Mouse (Mus musculus): ENCODE measurements around the gene Scyl1. TPM values are rescaled to one million over a fixed set of nuclear protein-coding genes. Genes with fewer than 3 reads are reported as not detected.
"Not testable (repeated sequence)": the region's sequence is repeated elsewhere in the genome, so short reads cannot be mapped to it uniquely, and the experiment has no call there.

The Scyl1 gene
- polyA plus RNA-seq, 1 experiment from 2014 or later = 66.9 TPM

GRCm38 (mm10) chr19:5794771-5795576, 23.8 kb upstream of the Scyl1 start:
- 35% methylated on average over 5 of the region's 5 CpGs for WGBS
- Histone ChIP-seq H3K9ac (replicated peaks) (0 out of 2 replicates have a peak overlapping the region, but pooled peaks have one; percentile 13), H3K9me3 (no peaks in the 10 kb centered on the region), H3K4me2 (replicated peaks) (peak overlapping the region; percentile 77; the same call in 1 of the 2 replicates), H3K36me3 (peaks cover 38% of the 10 kb centered on the region), H3K27ac (replicated peaks) (peak overlapping the region; percentile 53), H3K4me1 (peaks cover 39% of the 10 kb centered on the region), H3K4me3 (peak overlapping the region; percentile 84), H3K27me3 (no peaks in the 10 kb centered on the region)
- 0 out of 2 replicates have a peak, but pooled peaks have one; percentile 20 for ATAC-seq (replicated peaks)

- ATAC-seq (replicated peaks) = peak; percentile 37; the same call in 1 of the 2 replicates
- not testable (repeated sequence) for H3K4me2 ChIP-seq (replicated peaks); H3K27me3 ChIP-seq; H3K9ac ChIP-seq (replicated peaks); H3K9me3 ChIP-seq; H3K4me3 ChIP-seq
- peaks cover 38% of the 10 kb centered on the region for H3K36me3 ChIP-seq
- peaks cover 39% of the 10 kb centered on the region for H3K4me1 ChIP-seq
- 32% methylated on average over 7 of the region's 7 CpGs for WGBS
- H3K27ac ChIP-seq (replicated peaks) = peak overlapping the region; percentile 53
Measured at GRCm38 (mm10) chr19:5793917-5794770, 22.9 kb upstream of the Scyl1 start.

- H3K27me3 ChIP-seq = no peaks in the 10 kb centered on the region
- H3K9me3 ChIP-seq = no peaks in the 10 kb centered on the region
- peaks cover 34% of the 10 kb centered on the region for H3K36me3 ChIP-seq
- WGBS = 3% methylated on average over 2 of the region's 2 CpGs
- H3K9ac ChIP-seq (replicated peaks) = no peak overlapping the region
- no peak overlapping the region for H3K4me3 ChIP-seq
- no peak overlapping the region for H3K4me2 ChIP-seq (replicated peaks)
- H3K4me1 ChIP-seq = peaks cover 38% of the 10 kb centered on the region
- H3K27ac ChIP-seq (replicated peaks) = no peak overlapping the region
- peak; percentile 73 for ATAC-seq (replicated peaks)
Measured at GRCm38 (mm10) chr19:5793116-5793515, 21.9 kb upstream of the Scyl1 start.

- H3K27ac ChIP-seq (replicated peaks) = no peak overlapping the region
- peaks cover 20% of the 10 kb centered on the region for H3K4me1 ChIP-seq
- H3K9ac ChIP-seq (replicated peaks) = no peak overlapping the region
- no peaks in the 10 kb centered on the region for H3K27me3 ChIP-seq
- H3K9me3 ChIP-seq = no peaks in the 10 kb centered on the region
- H3K36me3 ChIP-seq = peaks cover 17% of the 10 kb centered on the region
- no peak overlapping the region for H3K4me3 ChIP-seq
- no peak for ATAC-seq (replicated peaks)
- no peak overlapping the region for H3K4me2 ChIP-seq (replicated peaks)
- 84% methylated on average over 4 of the region's 4 CpGs for WGBS
Measured at GRCm38 (mm10) chr19:5791329-5791728, 20.1 kb upstream of the Scyl1 start.

- Histone ChIP-seq H3K9ac (replicated peaks) (no peak overlapping the region), H3K4me1 (peaks cover 2% of the 10 kb centered on the region; the same call in 1 of the 2 replicates), H3K9me3 (no peaks in the 10 kb centered on the region), H3K27me3 (no peaks in the 10 kb centered on the region), H3K27ac (replicated peaks) (no peak overlapping the region), H3K36me3 (no peaks in the 10 kb centered on the region), H3K4me2 (replicated peaks) (no peak overlapping the region), H3K4me3 (no peak overlapping the region)
- WGBS = 64% methylated on average over 5 of the region's 5 CpGs
- ATAC-seq (replicated peaks) = no peak
Measured at GRCm38 (mm10) chr19:5789066-5789465, 17.8 kb upstream of the Scyl1 start.

GRCm38 (mm10) chr19:5788620-5789019, 17.4 kb upstream of the Scyl1 start:
- WGBS = 84% methylated on average over 7 of the region's 7 CpGs
- Histone ChIP-seq H3K4me3 (no peak overlapping the region), H3K9me3 (no peaks in the 10 kb centered on the region), H3K36me3 (no peaks in the 10 kb centered on the region), H3K4me1 (peaks cover 2% of the 10 kb centered on the region; the same call in 1 of the 2 replicates), H3K27me3 (no peaks in the 10 kb centered on the region), H3K4me2 (replicated peaks) (no peak overlapping the region), H3K27ac (replicated peaks) (no peak overlapping the region), H3K9ac (replicated peaks) (no peak overlapping the region)
- no peak for ATAC-seq (replicated peaks)

- no peak for ATAC-seq (replicated peaks)
- 85% methylated on average over 7 of the region's 7 CpGs for WGBS
- no peaks in the 10 kb centered on the region for H3K27me3 ChIP-seq
- H3K36me3 ChIP-seq = no peaks in the 10 kb centered on the region
- no peak overlapping the region for H3K27ac ChIP-seq (replicated peaks)
- no peaks in the 10 kb centered on the region for H3K9me3 ChIP-seq
- H3K9ac ChIP-seq (replicated peaks) = no peak overlapping the region
- H3K4me3 ChIP-seq = no peak overlapping the region
- H3K4me1 ChIP-seq = no peaks in the 10 kb centered on the region
- no peak overlapping the region for H3K4me2 ChIP-seq (replicated peaks)
Measured at GRCm38 (mm10) chr19:5787920-5788319, 16.7 kb upstream of the Scyl1 start.

GRCm38 (mm10) chr19:5787128-5787635, 16.0 kb upstream of the Scyl1 start:
- Histone ChIP-seq H3K36me3 (no peaks in the 10 kb centered on the region), H3K4me2 (replicated peaks) (no peak overlapping the region), H3K4me3 (no peak overlapping the region), H3K4me1 (no peaks in the 10 kb centered on the region), H3K9me3 (no peaks in the 10 kb centered on the region), H3K27me3 (no peaks in the 10 kb centered on the region), H3K9ac (replicated peaks) (no peak overlapping the region), H3K27ac (replicated peaks) (no peak overlapping the region)
- WGBS = 9% methylated on average over 8 of the region's 8 CpGs
- ATAC-seq (replicated peaks) = peak; percentile 72; the same call in 1 of the 2 replicates

- Histone ChIP-seq H3K4me1 (no peaks in the 10 kb centered on the region), H3K9ac (replicated peaks) (no peak overlapping the region), H3K36me3 (no peaks in the 10 kb centered on the region), H3K4me3 (no peak overlapping the region), H3K27me3 (no peaks in the 10 kb centered on the region), H3K4me2 (replicated peaks) (no peak overlapping the region), H3K27ac (replicated peaks) (no peak overlapping the region), H3K9me3 (no peaks in the 10 kb centered on the region)
- peak; percentile 85 for ATAC-seq (replicated peaks)
- 8% methylated on average over 12 of the region's 12 CpGs for WGBS
Measured at GRCm38 (mm10) chr19:5786441-5787114, 15.4 kb upstream of the Scyl1 start.

- H3K4me1 ChIP-seq = no peaks in the 10 kb centered on the region
- H3K27ac ChIP-seq (replicated peaks) = no peak overlapping the region
- H3K27me3 ChIP-seq = no peaks in the 10 kb centered on the region
- WGBS = 65% methylated on average over 10 of the region's 10 CpGs
- ATAC-seq (replicated peaks) = no peak
- H3K9me3 ChIP-seq = no peaks in the 10 kb centered on the region
- no peak overlapping the region for H3K4me2 ChIP-seq (replicated peaks)
- no peak overlapping the region for H3K4me3 ChIP-seq
- H3K36me3 ChIP-seq = no peaks in the 10 kb centered on the region
- H3K9ac ChIP-seq (replicated peaks) = no peak overlapping the region
Measured at GRCm38 (mm10) chr19:5784958-5785577, 13.8 kb upstream of the Scyl1 start.

GRCm38 (mm10) chr19:5782121-5782520, 10.9 kb upstream of the Scyl1 start:
- H3K4me2 ChIP-seq (replicated peaks) = no peak overlapping the region
- WGBS = 100% methylated on average over 1 of the region's 1 CpGs
- H3K36me3 ChIP-seq = no peaks in the 10 kb centered on the region
- no peaks in the 10 kb centered on the region for H3K9me3 ChIP-seq
- no peak overlapping the region for H3K27ac ChIP-seq (replicated peaks)
- H3K9ac ChIP-seq (replicated peaks) = no peak overlapping the region
- no peaks in the 10 kb centered on the region for H3K27me3 ChIP-seq
- no peaks in the 10 kb centered on the region for H3K4me1 ChIP-seq
- H3K4me3 ChIP-seq = no peak overlapping the region
- no peak for ATAC-seq (replicated peaks)
